Mouse (Mus musculus): ENCODE data around the gene Farp2. TPM values are rescaled to one million over a fixed set of nuclear protein-coding genes. Genes with fewer than 3 reads are reported as not detected.
"Not testable (repeated sequence)": the region's sequence is repeated elsewhere in the genome, so short reads cannot be mapped to it uniquely, and the experiment has no call there.

Farp2 gene
- 6.1 and 7.2 TPM in 2 replicates for polyA plus RNA-seq (2015; fragmentation: Nextera tagmentation; extraction: Ambion mirVana)

DNA sequence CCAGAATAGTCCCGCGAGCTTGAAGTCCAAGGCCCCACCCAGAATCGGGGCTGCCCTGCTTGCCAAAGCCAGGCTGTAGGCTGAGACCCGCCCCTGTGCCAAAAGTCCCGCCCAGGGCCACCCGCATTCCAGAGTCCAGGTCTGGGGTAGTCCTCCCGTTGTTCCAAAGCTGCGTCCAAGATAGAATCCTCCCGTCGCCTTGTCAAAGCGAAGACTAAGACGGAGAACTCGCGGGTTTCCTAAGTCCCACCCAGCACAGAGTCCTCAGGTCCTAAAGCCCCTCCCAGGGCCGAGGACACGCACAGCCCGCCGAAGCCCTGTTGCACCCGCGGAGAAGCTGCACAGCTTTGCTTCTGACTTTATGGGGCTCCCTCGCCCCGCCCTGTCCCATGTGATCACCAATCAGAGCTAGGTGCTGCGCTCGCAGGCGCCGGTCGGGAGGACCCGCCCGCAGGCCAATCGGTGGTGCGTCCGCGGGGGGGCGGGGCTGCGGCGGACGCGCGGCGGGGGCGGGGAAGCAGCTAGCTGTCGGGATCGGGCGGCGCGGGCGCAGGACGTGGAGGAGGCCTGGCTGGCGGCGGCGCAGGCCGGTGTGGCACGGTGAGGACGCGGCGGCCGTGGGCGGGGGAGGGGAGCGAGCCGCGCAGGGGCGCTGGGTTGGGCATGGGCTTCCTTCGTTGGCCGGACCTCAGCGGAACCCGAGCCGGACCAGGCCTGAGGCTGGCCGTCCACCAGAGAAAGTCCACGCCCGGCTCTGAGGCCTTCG, at the start of gene Farp2:
Gene Farp2, plus strand, starts transcription at position 495 of the 766 bp plus-strand sequence.
- Histone ChIP-seq H3K9me3 (no peaks in the 10 kb centered on the region), H3K4me1 (peaks cover 12% of the 10 kb centered on the region; the same call in 1 of the 2 replicates), H3K4me2 (peak within 1 kb of the TSS; percentile 72), H3K27ac (peak within 1 kb of the TSS; percentile 87), H3K36me3 (0 out of 2 replicates have a peak, but pooled peaks cover 13% of the 10 kb centered on the region), H3K27me3 (replicated peaks) (no peaks in the 10 kb centered on the region), H3K4me3 (replicated peaks) (peak within 1 kb of the TSS; percentile 75), H3K9ac (peak within 1 kb of the TSS; percentile 59)
- WGBS, result under 1% methylated on average over 59 of the region's 71 CpGs
- ATAC-seq (ENCODE audit: insufficient read depth, low FRiP score, low read depth), result peak; percentile 99

DNA sequence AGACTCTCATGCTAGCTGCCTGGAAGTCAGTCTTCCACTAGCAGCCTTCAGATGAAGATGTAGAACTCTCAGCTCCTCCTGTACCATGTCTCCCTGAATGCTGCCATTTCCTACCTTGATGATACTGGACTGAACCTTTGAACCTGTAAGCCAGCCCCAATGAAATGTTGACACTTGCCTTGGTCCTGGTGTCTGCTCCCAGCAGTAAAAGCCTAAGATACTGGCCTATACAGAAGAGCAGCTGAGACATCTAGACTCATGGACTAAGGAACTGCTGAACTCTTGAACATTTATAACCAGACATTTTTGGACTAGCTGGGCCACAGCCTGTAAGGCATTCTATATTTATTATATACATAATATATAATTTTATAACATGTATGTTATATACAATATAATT, 46.8 kb upstream of the Farp2 start:
- Histone ChIP-seq H3K27ac (no peak overlapping the region), H3K4me2 (no peak overlapping the region), H3K4me3 (replicated peaks) (no peak overlapping the region), H3K9ac (no peak overlapping the region), H3K36me3 (no peaks in the 10 kb centered on the region), H3K9me3 (no peaks in the 10 kb centered on the region), H3K27me3 (replicated peaks) (no peaks in the 10 kb centered on the region), H3K4me1 (no peaks in the 10 kb centered on the region)
- no peak for ATAC-seq (ENCODE audit: insufficient read depth, low FRiP score, low read depth)

DNA sequence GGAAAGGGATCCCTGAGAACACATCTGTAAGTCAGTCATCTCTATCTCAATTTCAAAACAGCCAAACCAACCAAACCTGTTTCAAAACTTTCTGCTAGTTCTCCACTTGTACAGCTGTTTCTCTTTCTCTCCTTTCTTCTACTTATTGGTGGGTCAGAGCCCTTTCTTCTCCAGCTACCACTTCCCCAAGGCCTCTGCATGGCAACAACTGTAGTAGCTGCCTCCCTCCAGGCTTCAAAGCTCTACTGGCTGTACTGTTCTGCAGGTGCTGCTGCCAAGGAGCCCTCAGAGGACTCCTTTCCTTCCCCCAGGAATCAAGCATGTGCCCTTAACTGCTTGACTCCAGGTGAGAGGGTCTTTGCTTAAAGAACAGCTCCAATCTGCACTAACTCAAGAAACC, 46.1 kb upstream of the Farp2 start:
- H3K9ac ChIP-seq, result no peak overlapping the region
- no peaks in the 10 kb centered on the region for H3K36me3 ChIP-seq
- no peak overlapping the region for H3K4me2 ChIP-seq
- no peak overlapping the region for H3K27ac ChIP-seq
- H3K4me1 ChIP-seq, result no peaks in the 10 kb centered on the region
- H3K9me3 ChIP-seq, result no peaks in the 10 kb centered on the region
- no peak overlapping the region for H3K4me3 ChIP-seq (replicated peaks)
- no peaks in the 10 kb centered on the region for H3K27me3 ChIP-seq (replicated peaks)
- ATAC-seq (ENCODE audit: insufficient read depth, low FRiP score, low read depth), result no peak

DNA sequence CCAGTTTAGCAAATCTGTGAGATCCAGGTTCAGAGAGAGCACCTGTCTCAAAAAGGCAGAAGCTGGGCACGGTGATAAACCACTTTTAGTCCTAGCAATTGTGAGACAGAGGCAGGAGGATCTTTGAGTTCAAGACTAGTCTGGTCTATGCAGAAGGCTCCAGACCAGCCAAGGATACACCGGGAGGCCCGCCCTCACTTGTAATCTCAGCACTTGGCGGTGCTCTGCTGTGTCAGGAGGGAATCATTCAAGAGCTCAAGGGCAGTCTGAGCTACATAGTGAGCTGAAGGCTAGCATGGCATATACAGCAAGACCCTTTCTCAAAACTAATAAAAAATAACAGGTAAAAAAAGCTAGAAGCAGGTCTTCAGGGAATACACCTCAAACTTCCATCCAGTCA, 43.3 kb upstream of the Farp2 start:
- no peaks in the 10 kb centered on the region for H3K36me3 ChIP-seq
- no peaks in the 10 kb centered on the region for H3K9me3 ChIP-seq
- no peaks in the 10 kb centered on the region for H3K4me1 ChIP-seq
- H3K9ac ChIP-seq, result no peak overlapping the region
- H3K4me3 ChIP-seq (replicated peaks), result no peak overlapping the region
- H3K27ac ChIP-seq, result no peak overlapping the region
- H3K27me3 ChIP-seq (replicated peaks), result no peaks in the 10 kb centered on the region
- 87% methylated on average over 4 of the region's 4 CpGs for WGBS
- no peak overlapping the region for H3K4me2 ChIP-seq
- ATAC-seq (ENCODE audit: insufficient read depth, low FRiP score, low read depth), result no peak

DNA sequence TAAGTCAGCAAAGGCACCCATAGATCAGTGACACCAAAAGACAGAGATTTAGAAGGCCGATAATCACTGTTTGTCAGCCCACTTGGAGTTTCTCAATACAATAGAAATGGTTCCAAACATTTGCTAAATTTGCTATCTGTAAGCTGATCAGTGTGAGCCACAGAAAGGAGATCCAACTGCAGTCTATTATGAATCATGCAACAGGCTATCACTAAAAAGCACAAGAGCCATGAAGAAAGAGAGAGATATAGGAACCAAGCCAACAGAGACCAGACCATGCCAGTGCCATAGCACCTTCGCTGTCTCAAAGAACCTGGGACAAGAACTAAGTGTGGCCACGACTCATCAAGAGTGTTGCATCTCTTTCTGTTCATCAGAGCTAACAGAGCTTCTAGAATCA, 36.2 kb upstream of the Farp2 start:
- Histone ChIP-seq H3K4me2 (no peak overlapping the region), H3K27ac (no peak overlapping the region), H3K4me1 (no peaks in the 10 kb centered on the region), H3K9ac (no peak overlapping the region), H3K4me3 (replicated peaks) (no peak overlapping the region), H3K9me3 (no peaks in the 10 kb centered on the region), H3K27me3 (replicated peaks) (no peaks in the 10 kb centered on the region), H3K36me3 (no peaks in the 10 kb centered on the region)
- no peak for ATAC-seq (ENCODE audit: insufficient read depth, low FRiP score, low read depth)
- WGBS, result 92% methylated on average over 3 of the region's 3 CpGs

DNA sequence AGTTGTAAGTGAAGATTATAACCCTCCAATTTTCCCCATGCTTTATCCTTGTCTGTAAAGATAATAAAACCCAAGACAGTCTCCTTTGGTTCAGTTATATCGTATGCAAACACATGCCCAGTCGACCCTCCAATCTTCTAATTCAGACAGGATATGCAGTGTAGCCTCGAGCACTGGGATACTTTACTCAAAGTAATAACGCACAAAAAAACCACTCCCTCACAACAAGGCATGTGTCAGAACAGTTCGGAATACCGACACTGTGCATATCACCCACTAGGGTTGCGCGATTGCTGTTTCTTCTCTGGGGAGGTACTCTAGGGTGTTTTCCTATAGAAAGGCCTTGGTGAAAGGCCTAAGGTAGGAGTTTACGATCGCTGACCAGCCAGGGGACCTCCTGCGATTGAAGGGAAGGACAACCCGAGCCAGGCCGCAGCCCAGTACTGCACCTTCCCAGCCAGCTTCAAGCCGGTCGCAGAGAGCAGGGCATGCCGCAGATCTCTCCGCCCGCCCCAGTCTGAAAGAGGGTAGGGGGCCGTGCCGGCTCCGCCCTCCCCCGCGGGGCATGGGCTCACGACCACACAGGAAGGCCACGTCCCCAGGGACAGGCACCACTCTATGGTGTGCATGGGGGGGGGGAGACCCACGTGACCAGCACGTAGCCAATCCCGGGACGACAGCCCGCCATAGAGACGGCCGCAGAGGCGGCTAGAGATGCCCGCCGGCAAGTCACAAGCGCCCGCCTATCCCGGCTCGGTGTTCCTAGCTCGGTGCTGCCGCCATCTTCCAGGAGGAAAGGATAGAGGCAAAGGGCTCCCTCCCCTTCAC, 33.9 kb upstream of the Farp2 start:
- Histone ChIP-seq H3K36me3 (no peaks in the 10 kb centered on the region), H3K4me2 (peak overlapping the region; percentile 54), H3K4me1 (no peaks in the 10 kb centered on the region), H3K9me3 (no peaks in the 10 kb centered on the region), H3K4me3 (replicated peaks) (peak overlapping the region; percentile 89), H3K9ac (peak overlapping the region; percentile 63), H3K27ac (peak overlapping the region; percentile 98), H3K27me3 (replicated peaks) (no peaks in the 10 kb centered on the region)
- peak; percentile 96 for ATAC-seq (ENCODE audit: insufficient read depth, low FRiP score, low read depth)
- WGBS, result under 1% methylated on average over 41 of the region's 41 CpGs

DNA sequence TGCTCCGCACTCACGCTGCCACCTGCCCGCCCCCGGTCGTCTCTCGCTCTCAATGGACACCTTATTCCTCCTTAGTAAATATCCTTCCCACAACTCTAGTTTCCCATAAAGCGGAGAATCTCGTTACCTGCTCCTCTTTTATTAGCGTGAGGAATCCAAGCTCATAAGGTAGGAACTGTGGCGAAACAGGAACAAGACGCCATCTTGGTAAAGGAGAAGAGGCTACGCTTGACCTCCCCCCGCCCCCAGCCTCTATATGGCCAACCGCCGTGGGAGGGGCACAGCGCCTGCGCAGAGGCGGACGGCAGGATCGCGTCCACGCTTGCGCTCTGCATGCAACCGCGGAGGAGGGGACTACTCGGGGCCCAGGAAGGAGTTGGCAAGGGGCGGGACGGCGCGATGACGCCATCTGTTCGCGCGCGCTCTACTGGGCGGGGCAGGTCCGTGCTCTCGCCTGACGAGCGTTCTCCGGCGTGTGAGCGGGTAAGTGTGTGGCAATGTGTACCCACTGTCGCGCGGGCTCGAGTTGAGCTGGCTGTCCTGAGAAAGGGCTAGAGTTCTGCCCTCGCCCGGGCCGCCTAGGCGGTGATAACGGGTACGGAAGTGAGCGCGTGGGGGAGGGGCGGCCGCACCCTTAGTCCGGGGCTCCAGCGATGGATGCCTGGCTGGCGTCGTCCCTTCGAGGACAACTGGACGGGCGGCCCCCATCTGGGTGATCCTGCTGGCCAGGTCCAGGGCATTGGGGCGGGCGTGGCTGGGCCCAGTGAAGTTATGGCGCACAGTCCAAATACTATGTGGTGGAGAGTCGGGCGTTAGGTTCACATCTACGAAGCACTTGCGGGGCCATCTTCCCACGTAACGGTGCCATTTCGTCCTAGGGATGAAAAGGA, 33.0 kb upstream of the Farp2 start, which contains the start of gene Hdlbp:
Gene Hdlbp, minus strand, starts transcription at position 230 of the 890 bp plus-strand sequence.
- H3K4me3 ChIP-seq (replicated peaks), result peak within 1 kb of the TSS; percentile 89
- ATAC-seq (ENCODE audit: insufficient read depth, low FRiP score, low read depth), result peak; percentile 93
- H3K9ac ChIP-seq, result peak within 1 kb of the TSS; percentile 76
- H3K27me3 ChIP-seq (replicated peaks), result no peaks in the 10 kb centered on the region
- no peaks in the 10 kb centered on the region for H3K9me3 ChIP-seq
- no peaks in the 10 kb centered on the region for H3K4me1 ChIP-seq
- H3K36me3 ChIP-seq, result no peaks in the 10 kb centered on the region
- peak within 1 kb of the TSS; percentile 56 for H3K4me2 ChIP-seq
- WGBS, result under 1% methylated on average over 73 of the region's 74 CpGs
- H3K27ac ChIP-seq, result peak within 1 kb of the TSS; percentile 98

DNA sequence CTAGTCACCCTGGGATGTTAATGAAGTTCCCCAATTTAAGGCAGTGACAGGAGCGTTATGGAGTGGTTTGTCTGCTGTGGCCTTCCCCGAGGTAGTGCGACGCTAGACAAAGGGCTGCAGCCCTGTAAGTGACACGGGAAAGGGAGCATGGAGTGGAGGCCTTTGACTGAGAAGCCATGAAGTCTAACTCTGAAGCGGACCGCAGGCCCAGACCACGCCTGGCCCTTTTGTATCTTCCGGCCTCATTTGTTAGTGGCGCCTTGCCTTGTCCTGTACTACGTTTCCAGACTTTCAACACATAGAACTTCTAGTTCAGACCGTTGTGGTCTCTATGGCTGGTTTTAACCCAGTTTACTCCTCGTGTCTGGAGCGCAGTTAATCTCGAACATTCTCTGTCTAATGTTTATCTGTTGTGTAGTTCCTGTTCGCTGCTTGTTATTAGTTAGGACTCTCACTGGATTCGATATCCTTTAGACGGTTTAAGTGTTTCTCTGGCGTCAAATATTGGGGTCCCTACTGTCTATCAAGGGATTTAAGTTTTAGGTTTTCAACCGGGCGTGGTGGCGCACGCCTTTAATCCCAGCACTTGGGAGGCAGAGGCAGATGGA, 32.3 kb upstream of the Farp2 start:
- Histone ChIP-seq H3K9me3 (no peaks in the 10 kb centered on the region), H3K4me2 (peak overlapping the region; percentile 56), H3K27me3 (replicated peaks) (no peaks in the 10 kb centered on the region), H3K36me3 (no peaks in the 10 kb centered on the region), H3K27ac (peak overlapping the region; percentile 97), H3K4me3 (replicated peaks) (peak overlapping the region; percentile 89), H3K9ac (peak overlapping the region; percentile 76), H3K4me1 (no peaks in the 10 kb centered on the region)
- ATAC-seq (ENCODE audit: insufficient read depth, low FRiP score, low read depth), result no peak
- 3% methylated on average over 23 of the region's 23 CpGs for WGBS

DNA sequence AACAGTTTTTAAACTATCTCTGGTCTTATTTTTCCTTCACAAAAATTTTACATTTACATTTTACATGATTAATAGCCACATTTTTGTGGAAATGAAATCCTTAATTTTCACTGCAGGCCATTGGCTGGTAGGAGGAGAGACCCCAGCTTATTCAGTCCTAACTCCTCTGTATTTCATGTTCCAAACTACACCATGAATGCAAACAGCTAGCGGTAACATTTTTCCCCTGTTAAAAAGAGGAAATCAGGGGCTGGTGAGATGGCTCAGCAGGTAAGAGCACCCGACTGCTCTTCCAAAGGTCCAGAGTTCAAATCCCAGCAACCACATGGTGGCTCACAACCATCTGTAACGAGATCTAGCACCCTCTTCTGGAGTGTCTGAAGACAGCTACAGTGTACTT, 25.6 kb upstream of the Farp2 start:
- not testable (repeated sequence) for H3K4me3 ChIP-seq (replicated peaks); H3K9ac ChIP-seq; ATAC-seq (ENCODE audit: insufficient read depth, low FRiP score, low read depth); H3K27me3 ChIP-seq (replicated peaks); H3K36me3 ChIP-seq; H3K27ac ChIP-seq; H3K9me3 ChIP-seq; H3K4me1 ChIP-seq; H3K4me2 ChIP-seq
- WGBS, result 78% methylated on average over 3 of the region's 3 CpGs

DNA sequence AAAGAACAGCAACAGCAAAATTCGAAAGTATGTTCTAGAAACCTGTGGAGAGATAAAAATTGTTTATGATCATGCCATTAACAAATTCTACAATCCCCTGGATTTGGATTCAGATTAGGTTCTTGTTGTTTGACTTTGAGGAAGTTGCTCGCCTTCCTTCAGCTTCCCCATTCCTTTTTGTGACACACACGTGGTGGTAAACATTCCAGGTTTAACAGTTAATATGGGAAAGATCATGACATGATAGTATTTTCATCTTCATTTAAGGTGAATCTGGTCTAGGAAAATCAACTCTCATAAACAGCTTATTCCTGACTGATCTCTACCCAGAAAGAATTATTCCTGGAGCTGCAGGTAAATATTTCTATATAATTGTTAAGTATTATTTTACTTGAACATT, 16.6 kb upstream of the Farp2 start:
- H3K9me3 ChIP-seq, result no peaks in the 10 kb centered on the region
- no peak for ATAC-seq (ENCODE audit: insufficient read depth, low FRiP score, low read depth)
- H3K27me3 ChIP-seq (replicated peaks), result no peaks in the 10 kb centered on the region
- H3K4me2 ChIP-seq, result no peak overlapping the region
- H3K36me3 ChIP-seq, result peaks cover 10% of the 10 kb centered on the region
- H3K4me3 ChIP-seq (replicated peaks), result no peak overlapping the region
- H3K9ac ChIP-seq, result no peak overlapping the region
- no peak overlapping the region for H3K27ac ChIP-seq
- 79% methylated on average over 3 of the region's 3 CpGs for whole genome bisulfite sequencing
- H3K4me1 ChIP-seq, result no peaks in the 10 kb centered on the region

DNA sequence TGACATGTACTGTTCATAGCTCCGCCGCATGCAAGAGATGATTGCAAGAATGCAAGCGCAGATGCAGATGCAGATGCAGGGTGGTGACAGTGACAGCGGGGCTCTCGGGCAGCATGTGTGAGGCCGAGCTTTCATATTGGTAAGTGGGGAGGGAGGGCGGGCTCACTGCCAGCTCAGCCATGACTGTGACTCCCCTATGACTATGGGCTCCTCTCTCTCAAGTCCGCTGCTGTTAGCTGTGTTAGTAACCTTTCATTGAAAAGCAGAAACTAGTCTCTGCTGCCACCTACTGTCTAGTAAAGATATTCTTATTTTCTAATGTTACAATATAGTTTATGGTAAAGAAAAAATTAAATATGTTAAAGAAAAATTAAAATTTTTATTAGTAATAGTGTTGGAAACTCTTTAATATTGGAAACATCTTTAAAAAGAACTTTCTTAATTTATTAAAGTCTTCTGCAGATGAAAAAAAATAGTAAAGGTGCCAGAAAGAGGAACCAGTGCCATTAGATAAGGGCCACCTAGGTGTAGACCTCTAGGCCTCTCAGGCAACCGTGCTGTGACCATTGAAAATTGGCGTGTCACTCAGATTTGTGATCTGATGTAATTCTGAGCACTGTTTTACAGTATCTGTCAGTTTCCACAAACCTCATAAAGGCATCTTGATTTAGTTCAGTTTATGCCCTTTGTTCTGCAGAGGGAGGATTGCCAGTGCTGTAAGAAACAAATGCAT, 4.8 kb upstream of the Farp2 start:
- Histone ChIP-seq H3K27me3 (replicated peaks) (no peaks in the 10 kb centered on the region), H3K4me2 (no peak overlapping the region), H3K4me3 (replicated peaks) (no peak overlapping the region), H3K27ac (no peak overlapping the region), H3K9me3 (no peaks in the 10 kb centered on the region), H3K36me3 (peaks cover 37% of the 10 kb centered on the region), H3K9ac (no peak overlapping the region), H3K4me1 (peaks cover 6% of the 10 kb centered on the region; the same call in 1 of the 2 replicates)
- no peak for ATAC-seq (ENCODE audit: insufficient read depth, low FRiP score, low read depth)
- 56% methylated on average over 10 of the region's 10 CpGs for WGBS

All from stomach, embryonic 15.5 days (tissue).